Mouse (Mus musculus): Measurements from ENCODE around the gene Yy1.

Yy1 gene

DNA sequence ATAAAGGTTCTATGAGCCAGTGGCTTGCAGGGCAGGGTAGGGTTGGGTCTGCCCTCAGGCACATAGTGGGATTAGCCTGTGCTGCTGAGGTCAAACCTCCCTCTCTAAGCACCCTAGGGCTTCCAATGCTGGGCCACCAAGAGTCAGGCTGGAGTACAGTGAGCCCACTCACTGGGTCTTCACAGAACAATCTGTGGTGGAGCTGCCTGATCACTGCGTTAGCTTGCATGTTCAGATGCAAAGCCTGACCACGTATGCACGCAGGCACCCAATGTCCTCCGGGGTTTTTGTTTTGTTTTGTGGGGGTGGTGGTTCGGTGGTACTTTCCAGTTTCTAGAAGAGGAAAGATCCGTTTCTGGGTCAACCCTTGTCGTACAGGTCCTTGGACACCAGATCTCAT is 64.3 kb downstream of the Yy1 start:
- no peak for DNase-seq (ENCODE audit: low spot score)

DNA sequence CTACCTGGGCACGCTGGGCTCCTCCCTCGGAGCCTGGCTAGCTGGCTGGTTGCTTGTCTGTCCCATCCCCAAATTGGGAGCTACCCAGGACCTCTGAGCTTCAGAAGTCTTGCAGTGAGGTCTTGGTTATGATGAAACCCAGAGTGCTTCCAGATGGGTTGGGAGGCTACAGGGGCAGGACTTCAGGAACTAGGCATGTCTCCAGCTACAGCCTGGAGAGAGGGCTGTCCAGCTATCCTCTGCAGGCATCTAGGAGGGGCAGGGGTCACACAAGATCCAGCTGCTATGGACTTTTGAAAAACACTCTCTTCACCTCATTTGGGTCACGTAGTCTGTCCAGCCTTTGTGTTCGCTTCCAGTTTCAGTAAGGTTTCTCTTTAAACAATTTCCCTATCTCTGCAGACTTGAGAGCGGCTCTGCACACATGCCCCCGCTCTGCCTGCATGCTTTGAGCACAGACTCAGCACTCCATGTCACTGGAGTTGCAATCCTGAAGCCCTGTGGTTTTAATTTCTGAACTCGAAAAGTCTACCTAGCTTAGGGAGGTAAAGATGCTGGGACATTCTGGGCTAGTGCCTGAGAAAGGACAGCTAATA is 64.9 kb downstream of the Yy1 start:
- no peak for DNase-seq (ENCODE audit: low spot score)

DNA sequence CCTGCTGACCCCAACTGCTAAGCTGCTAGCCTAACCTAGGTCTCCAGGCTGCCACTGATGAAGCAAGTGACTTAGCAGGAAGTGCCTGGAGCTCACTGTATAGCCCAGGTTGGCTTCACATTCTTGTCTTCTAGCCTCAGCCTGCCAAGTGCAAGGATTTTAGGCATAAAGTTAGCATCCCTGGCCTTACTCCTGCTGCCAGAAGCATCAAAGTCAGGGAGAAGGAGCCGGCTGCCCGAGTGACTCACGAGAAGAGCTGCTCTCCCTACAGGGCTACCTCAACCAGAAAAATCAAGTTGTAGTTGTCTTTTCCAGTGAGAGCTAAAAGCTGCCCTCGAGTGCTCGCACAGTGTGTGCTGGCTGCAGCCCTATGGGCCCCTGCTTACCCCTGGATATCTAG is 65.7 kb downstream of the Yy1 start:
- no peak for DNase-seq (ENCODE audit: low spot score)

DNA sequence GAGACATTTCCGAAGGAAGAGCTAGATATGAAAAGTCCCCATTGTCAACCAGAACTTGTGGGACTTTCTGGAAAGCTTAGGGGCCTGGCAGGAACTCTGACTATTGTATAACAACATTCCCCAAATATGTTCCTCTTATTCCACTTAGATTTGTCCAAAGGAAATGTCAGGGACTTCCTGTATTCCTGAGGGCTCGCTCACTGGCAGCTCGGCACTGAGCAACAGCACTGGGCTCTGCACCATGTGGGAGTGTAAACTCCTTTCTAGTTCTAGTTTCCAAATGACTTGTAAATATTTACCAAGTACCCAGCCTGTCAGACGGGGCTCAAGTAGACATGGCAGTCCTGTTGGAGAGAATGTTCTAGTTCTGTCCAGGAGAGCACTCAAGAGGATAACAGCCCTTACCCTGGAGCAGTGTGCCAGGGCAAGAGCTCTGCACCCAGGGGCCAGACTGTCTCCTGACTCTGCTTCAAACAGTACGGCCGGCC is 72.3 kb downstream of the Yy1 start:
- no peak for DNase-seq (ENCODE audit: low spot score)

DNA sequence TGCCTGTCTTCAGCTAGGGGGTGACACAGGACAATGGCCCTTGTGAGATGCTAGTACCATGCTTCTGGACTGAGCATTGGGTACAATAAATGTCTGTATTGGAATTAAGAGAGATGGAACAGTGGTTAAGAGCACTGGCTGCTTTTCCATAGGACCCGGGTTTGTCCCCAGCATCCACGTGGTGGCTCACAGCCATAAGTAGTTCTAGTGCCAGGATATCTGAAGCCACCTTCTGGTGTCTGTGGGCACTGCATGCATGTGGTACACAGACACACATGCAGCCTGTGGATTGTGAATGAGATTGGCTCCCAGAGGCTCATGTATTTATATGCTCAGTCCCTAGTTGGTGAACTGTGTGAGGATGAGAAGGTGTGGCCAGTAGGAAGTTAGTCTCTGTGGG is 76.8 kb downstream of the Yy1 start:
- DNase-seq (ENCODE audit: low spot score): no peak

Data from layer of hippocampus, adult 11-12 months (tissue).